8 mouse cellular contexts compared by ENCODE assay signal in genomic region chr7:16051883-16052595, GRCm38 (mm10). TPM values are rescaled to one million over a fixed set of nuclear protein-coding genes. Genes with fewer than 3 reads are reported as not detected.
A peak's percentile ranks its signal among the peaks of the same experiment; 100 is the strongest.
DNase-seq lines count a peak whose midpoint lies in the region; ATAC-seq and TF ChIP-seq lines count a peak whose summit lies in the region.

No protein-coding gene starts in this region.

- no peak for TF ChIP-seq POLR2A in cerebellum, adult 2 months (IDR thresholded peaks at IDR 0.05; ENCODE audit: borderline replicate concordance, insufficient read depth, low read length)

- 2% methylated on average over 19 of the region's 19 CpGs for WGBS in cerebellum, adult 2 months

- H3K27me3 ChIP-seq in cerebellum, adult 2 months (ENCODE audit: control insufficient read depth, insufficient read depth, low read length), result no peaks in the 10 kb centered on the region

- peak; percentile 89 for TF ChIP-seq CTCF in cerebellum, adult 2 months (IDR thresholded peaks at IDR 0.05; ENCODE audit: borderline replicate concordance, insufficient read depth, low read depth, low read length)

- no peak overlapping the region for H3K27ac ChIP-seq in cerebellum, adult 2 months (ENCODE audit: insufficient read depth, low read length)

- peak; percentile 87 for DNase-seq in MEL-GATA-1-ER (ENCODE audit: extremely low read depth, low read depth)
- peak; percentile 79 to 82 for DNase-seq in cerebellum, adult 2 months
- peak; percentile 77 for DNase-seq in forelimb bud, embryonic 11.5 days (ENCODE audit: low read depth, low spot score)
- DNase-seq in layer of hippocampus, postnatal 10 days (ENCODE audit: low spot score in 2 of 2), result peak; percentile 75 to 84
- DNase-seq in lung, postnatal 10 days, result peak; percentile 91
- DNase-seq in ovary, postnatal 36 days (ENCODE audit: low spot score), result peak; percentile 70
- DNase-seq in thymus, postnatal 14 days, result peak; percentile 90

- ATAC-seq in hematopoietic stem cell, adult 5-6 weeks (replicated peaks in 1 of 2; ENCODE audit: insufficient read depth in 1 of 2, low FRiP score in 2 of 2, low TSS enrichment in 1 of 2, low read depth in 1 of 2, poor library complexity in 2 of 2, severe bottlenecking in 2 of 2), result peak; percentile 44 to 50

- H3K4me3 ChIP-seq in cerebellum, adult 2 months (replicated peaks; ENCODE audit: insufficient read depth, low read depth, low read length), result peak overlapping the region; percentile 37

- H3K4me1 ChIP-seq in cerebellum, adult 2 months (ENCODE audit: control insufficient read depth, insufficient read depth, low read length), result no peaks in the 10 kb centered on the region; the same call in 1 of the 2 replicates

RNA-seq across cellular contexts. Expression of gene Bicra, which starts 4.3 kb away (rescaled TPM):
- 12.3 and 12.4 TPM in 2 replicates for polyA plus RNA-seq in cerebellum, adult 2 months (2012; rRNA removed)
- total RNA-seq in hematopoietic stem cell, adult 5-6 weeks (2017), result 1.0 and 1.2 TPM in 2 replicates
- total RNA-seq in layer of hippocampus, postnatal 10 days (2021), result 10 to 100 TPM; 19.3 to 21.1 TPM

RNA-seq across cellular contexts. Expression of gene Zfp541, which starts 9.6 kb away (rescaled TPM):
- polyA plus RNA-seq in cerebellum, adult 2 months (2012; rRNA removed), result 0.16 and 0.28 TPM in 2 replicates
- total RNA-seq in hematopoietic stem cell, adult 5-6 weeks (2017), result not detected in 2 replicates
- under 1 TPM; 0.40 to 0.43 TPM for total RNA-seq in layer of hippocampus, postnatal 10 days (2021)

RNA-seq across cellular contexts. Expression of gene Napa, which starts 46.2 kb away (rescaled TPM):
- polyA plus RNA-seq in cerebellum, adult 2 months (2012; rRNA removed), result 447 and 471 TPM in 2 replicates
- 44.4 and 53.9 TPM in 2 replicates for total RNA-seq in hematopoietic stem cell, adult 5-6 weeks (2017)
- 100 to 1,000 TPM; 191 to 195 TPM for total RNA-seq in layer of hippocampus, postnatal 10 days (2021)
